Mouse (Mus musculus) A20 (cell line): ENCODE data around the gene Gm26657.

Source experiments
- DNase-seq: peaks from one replicate; pipeline ENCODE4 v3.0.0-alpha.2; 2011; ENCODE audit warnings: low read depth, low spot score

Gene Gm26657

GRCm38 (mm10) chr4:56740020-56740485 is at the start of gene Gm26657:
Gene Gm26657, plus strand, starts transcription at chr4:56740070.
- no peak for DNase-seq

GRCm38 (mm10) chr4:56696401-56696800 is 43.5 kb upstream of the Gm26657 start:
- DNase-seq: no peak

GRCm38 (mm10) chr4:56698671-56699070 is 41.2 kb upstream of the Gm26657 start:
- DNase-seq: no peak

- peak; percentile 14 for DNase-seq
These were observed 37.6 kb upstream of the Gm26657 start for GRCm38 (mm10) chr4:56702234-56702633.

- no peak for DNase-seq
These were observed 26.7 kb upstream of the Gm26657 start for GRCm38 (mm10) chr4:56713155-56713554.

GRCm38 (mm10) chr4:56716801-56717200 is 23.1 kb upstream of the Gm26657 start:
- DNase-seq: no peak

GRCm38 (mm10) chr4:56717932-56718331 is 21.9 kb upstream of the Gm26657 start:
- no peak for DNase-seq

- no peak for DNase-seq
These were observed 21.1 kb upstream of the Gm26657 start for GRCm38 (mm10) chr4:56718573-56719442.

GRCm38 (mm10) chr4:56719456-56719855 is 20.4 kb upstream of the Gm26657 start:
- DNase-seq: no peak

- DNase-seq: no peak
These were observed 19.5 kb upstream of the Gm26657 start for GRCm38 (mm10) chr4:56720403-56720802.

- peak; percentile 33 for DNase-seq
These were observed 18.4 kb upstream of the Gm26657 start for GRCm38 (mm10) chr4:56721469-56721868.

- DNase-seq: no peak
These were observed 17.5 kb upstream of the Gm26657 start for GRCm38 (mm10) chr4:56722346-56722745.

- DNase-seq: no peak
These were observed 16.6 kb upstream of the Gm26657 start for GRCm38 (mm10) chr4:56723237-56723636.

- DNase-seq: peak; percentile 47
These were observed 14.0 kb upstream of the Gm26657 start for GRCm38 (mm10) chr4:56725839-56726238.

- DNase-seq: no peak
These were observed 741 bp downstream of the Gm26657 start for GRCm38 (mm10) chr4:56740611-56741010.

GRCm38 (mm10) chr4:56741041-56741493 is 1.2 kb downstream of the Gm26657 start, which contains the start of gene Actl7b:
Gene Actl7b, minus strand, starts transcription at chr4:56741443.
- DNase-seq: no peak

- DNase-seq: no peak
These were observed 2.8 kb downstream of the Gm26657 start for GRCm38 (mm10) chr4:56742698-56743097.

- no peak for DNase-seq
These were observed 3.7 kb downstream of the Gm26657 start, which contains the start of gene Actl7a for GRCm38 (mm10) chr4:56743363-56744195. Gene Actl7a, plus strand, starts transcription at chr4:56743413.

- DNase-seq: no peak
These were observed 6.5 kb downstream of the Gm26657 start for GRCm38 (mm10) chr4:56746345-56746744.

GRCm38 (mm10) chr4:56747456-56747855 is 7.6 kb downstream of the Gm26657 start:
- DNase-seq: no peak

- DNase-seq: no peak
These were observed 16.2 kb downstream of the Gm26657 start for GRCm38 (mm10) chr4:56756021-56756420.

GRCm38 (mm10) chr4:56756966-56757600 is 17.2 kb downstream of the Gm26657 start:
- no peak for DNase-seq
